Mouse (Mus musculus): ENCODE measurements around the gene Ang. TPM values are rescaled to one million over a fixed set of nuclear protein-coding genes. Genes with fewer than 3 reads are reported as not detected.

Gene Ang
- polyA plus RNA-seq, 1 experiment from 2014 or later = 2.2 TPM

DNA sequence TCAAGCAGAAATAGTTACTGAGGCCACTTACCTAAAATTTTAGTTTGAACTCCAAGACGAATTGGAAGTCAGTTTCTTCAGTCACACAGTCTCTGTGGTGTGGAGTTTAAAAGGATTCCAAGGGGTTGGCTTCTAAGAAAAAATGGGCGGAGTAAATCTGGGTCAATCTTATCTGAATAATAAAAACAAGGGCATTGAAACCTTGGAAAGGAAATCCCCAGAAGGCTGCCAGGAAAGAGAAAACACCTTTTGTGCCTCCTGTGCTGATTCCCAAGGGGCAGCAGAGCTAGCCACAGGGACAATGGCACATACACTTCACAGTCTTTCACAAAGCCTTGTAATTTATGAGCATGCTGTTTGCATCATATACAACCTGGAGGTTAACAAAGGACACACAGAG lies 55.7 kb downstream of the Ang start, which contains the start of gene Rnase1:
TSS of gene Rnase1 (minus strand) at position 101 of the 400 bp plus-strand sequence.
- WGBS = 41% methylated on average over 2 of the region's 2 CpGs
- H3K27ac ChIP-seq (ENCODE audit: low read depth, low read length) = no peak within 1 kb of the TSS

DNA sequence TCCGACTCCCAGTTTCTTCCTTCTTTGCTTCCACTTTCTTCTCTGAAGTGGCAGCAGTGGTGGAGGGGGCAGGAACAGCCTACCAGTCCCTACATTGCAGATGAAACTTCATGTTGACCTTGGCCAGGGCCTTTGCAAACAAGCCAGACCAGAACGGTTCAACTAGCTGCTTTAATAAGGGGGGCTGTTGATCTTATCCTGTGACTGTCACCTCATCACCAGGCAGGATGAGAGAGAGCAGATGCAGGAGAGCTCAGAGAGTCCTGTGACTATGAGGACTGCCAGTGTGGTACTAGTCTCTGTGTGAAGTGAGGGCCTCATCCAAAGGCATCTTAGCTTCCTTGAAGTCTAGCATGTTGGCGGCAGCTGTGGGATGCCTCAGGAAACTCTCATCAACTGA lies 57.1 kb downstream of the Ang start:
- H3K4me3 ChIP-seq (ENCODE audit: low read depth, low read length) = no peak overlapping the region
- peaks cover 5% of the 10 kb centered on the region; the same call in 1 of the 2 replicates for H3K4me1 ChIP-seq (ENCODE audit: control insufficient read depth, insufficient read depth, low read length)
- no peak overlapping the region for H3K4me2 ChIP-seq (ENCODE audit: low read depth)
- no peaks in the 10 kb centered on the region for H3K9me3 ChIP-seq (ENCODE audit: control insufficient read depth, low read length)
- H3K27me3 ChIP-seq (ENCODE audit: control insufficient read depth, insufficient read depth, low read length) = no peaks in the 10 kb centered on the region
- H3K27ac ChIP-seq (ENCODE audit: low read depth, low read length) = no peak overlapping the region
- no peaks in the 10 kb centered on the region for H3K36me3 ChIP-seq (ENCODE audit: control insufficient read depth, insufficient read depth, low read length)
- no peak for DNase-seq (ENCODE audit: low spot score)
- ATAC-seq (ENCODE audit: insufficient read depth, low FRiP score, low TSS enrichment) = no peak
- H3K9ac ChIP-seq (ENCODE audit: low read length) = no peak overlapping the region
- WGBS = 71% methylated on average over 3 of the region's 3 CpGs

More for the DNA sequence above, 55.7 kb downstream of the Ang start, which contains the start of gene Rnase1:
- no peak within 1 kb of the TSS for H3K4me3 ChIP-seq (ENCODE audit: low read depth, low read length)
- no peak within 1 kb of the TSS for H3K9ac ChIP-seq (ENCODE audit: low read length)
- no peaks in the 10 kb centered on the region for H3K9me3 ChIP-seq (ENCODE audit: control insufficient read depth, low read length)
- peaks cover 5% of the 10 kb centered on the region; the same call in 1 of the 2 replicates for H3K4me1 ChIP-seq (ENCODE audit: control insufficient read depth, insufficient read depth, low read length)
- no peaks in the 10 kb centered on the region for H3K27me3 ChIP-seq (ENCODE audit: control insufficient read depth, insufficient read depth, low read length)
- H3K36me3 ChIP-seq (ENCODE audit: control insufficient read depth, insufficient read depth, low read length) = no peaks in the 10 kb centered on the region
- no peak within 1 kb of the TSS for H3K4me2 ChIP-seq (ENCODE audit: low read depth)
- ATAC-seq (ENCODE audit: insufficient read depth, low FRiP score, low TSS enrichment) (0 out of 2 replicates have a peak, but pooled peaks have one; percentile 48), DNase-seq (ENCODE audit: low spot score) (no peak)

DNA sequence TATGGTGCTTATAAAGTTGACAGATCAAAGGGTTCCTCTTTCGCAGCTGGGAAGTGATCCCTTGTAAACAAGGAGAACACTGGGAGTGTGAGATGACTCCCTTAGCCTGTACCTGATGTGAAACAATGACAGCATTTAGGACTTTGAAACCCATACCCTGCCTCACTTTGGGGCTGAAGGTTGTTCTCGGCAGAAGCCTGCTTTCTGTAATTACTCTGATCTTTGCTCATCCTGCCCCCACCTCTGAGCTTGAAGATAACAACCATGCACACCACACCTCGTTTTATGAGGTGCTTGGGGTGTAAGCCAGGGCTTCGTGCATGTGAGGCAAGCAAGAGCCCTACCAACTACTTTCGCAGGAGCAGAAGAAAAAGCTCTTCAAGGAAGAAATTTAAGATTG lies 58.2 kb downstream of the Ang start:
- peaks cover 5% of the 10 kb centered on the region; the same call in 1 of the 2 replicates for H3K4me1 ChIP-seq (ENCODE audit: control insufficient read depth, insufficient read depth, low read length)
- no peak for ATAC-seq (ENCODE audit: insufficient read depth, low FRiP score, low TSS enrichment)
- no peaks in the 10 kb centered on the region for H3K36me3 ChIP-seq (ENCODE audit: control insufficient read depth, insufficient read depth, low read length)
- no peaks in the 10 kb centered on the region for H3K9me3 ChIP-seq (ENCODE audit: control insufficient read depth, low read length)
- H3K4me3 ChIP-seq (ENCODE audit: low read depth, low read length) = no peak overlapping the region
- DNase-seq (ENCODE audit: low spot score) = no peak
- no peak overlapping the region for H3K27ac ChIP-seq (ENCODE audit: low read depth, low read length)
- 51% methylated on average over 5 of the region's 5 CpGs for WGBS
- no peak overlapping the region for H3K9ac ChIP-seq (ENCODE audit: low read length)
- no peak overlapping the region for H3K4me2 ChIP-seq (ENCODE audit: low read depth)
- no peaks in the 10 kb centered on the region for H3K27me3 ChIP-seq (ENCODE audit: control insufficient read depth, insufficient read depth, low read length)

DNA sequence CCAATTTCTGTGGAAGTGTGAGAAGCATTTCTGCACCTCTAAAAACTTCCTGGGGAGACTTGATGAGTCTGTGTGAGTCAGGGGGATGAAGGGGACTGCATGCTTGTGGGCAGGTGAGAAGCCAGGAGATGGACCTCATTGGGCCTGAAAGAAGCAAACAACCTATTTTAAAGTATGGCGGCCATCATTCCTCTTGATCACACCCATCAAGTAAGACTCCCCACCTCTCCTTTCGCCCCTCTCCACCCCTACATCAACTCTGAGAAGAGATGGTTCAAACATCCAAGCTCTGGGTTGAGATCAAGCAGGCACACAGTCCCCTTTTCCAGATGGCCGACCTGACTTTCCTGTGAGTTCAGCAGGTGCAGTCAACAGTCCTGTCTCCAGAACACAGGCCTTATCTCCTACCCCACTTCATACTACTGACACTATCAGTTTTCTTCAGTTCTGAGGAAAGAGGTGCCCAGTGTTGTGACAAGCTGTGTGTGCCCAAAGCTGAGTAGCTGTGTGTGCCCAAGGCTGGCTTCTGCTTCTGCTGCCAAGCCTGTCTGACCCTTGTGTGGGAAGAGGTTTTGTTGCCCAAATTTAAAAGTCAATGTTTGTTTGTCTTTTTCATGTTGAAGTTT lies 59.4 kb downstream of the Ang start:
- Histone ChIP-seq H3K27ac (ENCODE audit: low read depth, low read length) (no peak overlapping the region), H3K4me1 (ENCODE audit: control insufficient read depth, insufficient read depth, low read length) (peaks cover 5% of the 10 kb centered on the region; the same call in 1 of the 2 replicates), H3K4me2 (ENCODE audit: low read depth) (no peak overlapping the region), H3K9me3 (ENCODE audit: control insufficient read depth, low read length) (no peaks in the 10 kb centered on the region), H3K9ac (ENCODE audit: low read length) (no peak overlapping the region), H3K4me3 (ENCODE audit: low read depth, low read length) (no peak overlapping the region), H3K27me3 (ENCODE audit: control insufficient read depth, insufficient read depth, low read length) (no peaks in the 10 kb centered on the region), H3K36me3 (ENCODE audit: control insufficient read depth, insufficient read depth, low read length) (no peaks in the 10 kb centered on the region)
- ATAC-seq (ENCODE audit: insufficient read depth, low FRiP score, low TSS enrichment) (no peak), DNase-seq (ENCODE audit: low spot score) (no peak)
- WGBS = 89% methylated on average over 3 of the region's 3 CpGs

Other genes with a start within 250 kb of the Ang start
- 4.9 TPM in 2 replicates for gene Tep1, start 220.6 kb upstream of the Ang start, polyA plus RNA-seq (2014; fragmentation: Nextera tagmentation; extraction: Ambion mirVana)
- gene Klhl33, start 193.6 kb upstream of the Ang start, polyA plus RNA-seq (2014; fragmentation: Nextera tagmentation; extraction: Ambion mirVana) = 0.17 and 0.28 TPM in 2 replicates
- 164 and 172 TPM in 2 replicates for gene Osgep, start 166.3 kb upstream of the Ang start, polyA plus RNA-seq (2014; fragmentation: Nextera tagmentation; extraction: Ambion mirVana)
- 330 and 340 TPM in 2 replicates for gene Apex1, start 166.2 kb upstream of the Ang start, polyA plus RNA-seq (2014; fragmentation: Nextera tagmentation; extraction: Ambion mirVana)
- gene Pip4p1, start 160.3 kb upstream of the Ang start, polyA plus RNA-seq (2014; fragmentation: Nextera tagmentation; extraction: Ambion mirVana) = 59.4 and 68.4 TPM in 2 replicates
- 55.9 and 56.5 TPM in 2 replicates for gene Pnp, start 160.1 kb upstream of the Ang start, polyA plus RNA-seq (2014; fragmentation: Nextera tagmentation; extraction: Ambion mirVana)
- gene Gm49342, start 146.6 kb upstream of the Ang start, polyA plus RNA-seq (2014; fragmentation: Nextera tagmentation; extraction: Ambion mirVana) = not detected in 2 replicates
- gene Pnp2, start 135.2 kb upstream of the Ang start, polyA plus RNA-seq (2014; fragmentation: Nextera tagmentation; extraction: Ambion mirVana) = 0.30 and 0.68 TPM in 2 replicates
- not detected in 2 replicates for gene Rnase10, start 83.4 kb upstream of the Ang start, polyA plus RNA-seq (2014; fragmentation: Nextera tagmentation; extraction: Ambion mirVana)
- gene Rnase9, start 49.3 kb upstream of the Ang start, polyA plus RNA-seq (2014; fragmentation: Nextera tagmentation; extraction: Ambion mirVana) = not detected in 2 replicates
- gene Rnase11, start 41.0 kb upstream of the Ang start, polyA plus RNA-seq (2014; fragmentation: Nextera tagmentation; extraction: Ambion mirVana) = not detected in 2 replicates
- not detected in 2 replicates for gene Rnase12, start 33.5 kb upstream of the Ang start, polyA plus RNA-seq (2014; fragmentation: Nextera tagmentation; extraction: Ambion mirVana)
- gene Olfr750, start 16.7 kb upstream of the Ang start, polyA plus RNA-seq (2014; fragmentation: Nextera tagmentation; extraction: Ambion mirVana) = not detected in 2 replicates
- 12.3 and 12.7 TPM in 2 replicates for gene Rnase4, start 73 bp upstream of the Ang start, polyA plus RNA-seq (2014; fragmentation: Nextera tagmentation; extraction: Ambion mirVana)
- not detected in 2 replicates for gene Eddm3b, start 23.3 kb downstream of the Ang start, polyA plus RNA-seq (2014; fragmentation: Nextera tagmentation; extraction: Ambion mirVana)
- 0.22 and 0.57 TPM in 2 replicates for gene Rnase6, start 32.8 kb downstream of the Ang start, polyA plus RNA-seq (2014; fragmentation: Nextera tagmentation; extraction: Ambion mirVana)
- gene Rnase1, start 55.6 kb downstream of the Ang start, polyA plus RNA-seq (2014; fragmentation: Nextera tagmentation; extraction: Ambion mirVana) = 0.24 and 0.58 TPM in 2 replicates
- gene Rnase2b, start 71.1 kb downstream of the Ang start, polyA plus RNA-seq (2014; fragmentation: Nextera tagmentation; extraction: Ambion mirVana) = not detected in 2 replicates
- gene Ang2, start 108.0 kb downstream of the Ang start, polyA plus RNA-seq (2014; fragmentation: Nextera tagmentation; extraction: Ambion mirVana) = not detected in 2 replicates
- gene Ear14, start 112.2 kb downstream of the Ang start, polyA plus RNA-seq (2014; fragmentation: Nextera tagmentation; extraction: Ambion mirVana) = not detected in 2 replicates
- gene Rnase2a, start 165.0 kb downstream of the Ang start, polyA plus RNA-seq (2014; fragmentation: Nextera tagmentation; extraction: Ambion mirVana) = not detected in 2 replicates

All from neural tube, embryonic 11.5 days (tissue).